Comparison of ENCODE assay signal across 10 mouse cellular contexts in the genomic region with DNA sequence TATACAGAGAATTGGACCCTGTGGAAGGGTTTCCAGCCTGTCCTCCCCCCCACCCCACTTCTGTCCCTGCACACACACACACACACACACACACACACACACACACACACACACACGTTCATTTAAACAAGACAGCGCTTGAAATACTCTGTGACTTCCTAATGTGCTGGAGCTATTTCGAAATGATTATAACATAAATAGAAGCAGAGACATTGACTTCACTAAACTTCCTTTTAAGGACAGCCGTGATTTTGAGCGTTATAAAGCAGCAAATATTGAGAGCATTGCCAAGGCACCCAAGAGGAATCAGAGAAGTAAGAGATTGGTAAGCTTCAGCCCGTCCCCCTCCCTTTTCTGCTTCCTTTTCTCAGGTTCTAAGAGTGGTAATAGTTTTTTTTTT.
A peak's percentile ranks its signal among the peaks of the same experiment; 100 is the strongest.
DNase-seq lines count a peak whose midpoint lies in the region; ATAC-seq and TF ChIP-seq lines count a peak whose summit lies in the region.
"Had no signal": no experiment of that assay in that cellular context is flagged by ENCODE, and none has a peak within 500 bp of the region (broad histone marks: within the 10 kb centered on the region; RNA-seq: fewer than 3 reads in every experiment).

No protein-coding gene starts in this region.

- H3K9me3 ChIP-seq in kidney, embryonic 16.5 days (ENCODE audit: low read length): peaks cover 9% of the 10 kb centered on the region; the same call in 1 of the 2 replicates
- H3K9me3 ChIP-seq in embryonic facial prominence, embryonic 12.5 days: no peaks in the 10 kb centered on the region
- no peaks in the 10 kb centered on the region for H3K9me3 ChIP-seq in intestine, postnatal 0 days (ENCODE audit: control insufficient read depth)
- no peaks in the 10 kb centered on the region for H3K9me3 ChIP-seq in forebrain, embryonic 14.5 days (replicated peaks; ENCODE audit: control insufficient read depth, low read length)
- H3K9me3 ChIP-seq: G1E; hindbrain, embryonic 10.5 days had no signal

- H3K9ac ChIP-seq in kidney, embryonic 16.5 days (replicated peaks; ENCODE audit: low read length): no peak overlapping the region
- no peak overlapping the region for H3K9ac ChIP-seq in embryonic facial prominence, embryonic 12.5 days
- no peak overlapping the region for H3K9ac ChIP-seq in intestine, postnatal 0 days (ENCODE audit: low read depth, low read length)
- no peak overlapping the region for H3K9ac ChIP-seq in forebrain, embryonic 14.5 days (ENCODE audit: low read length)

- no peaks in the 10 kb centered on the region for H3K4me1 ChIP-seq in kidney, embryonic 16.5 days (ENCODE audit: insufficient read depth, low read length)
- H3K4me1 ChIP-seq in embryonic facial prominence, embryonic 12.5 days: peaks cover 9% of the 10 kb centered on the region
- H3K4me1 ChIP-seq in intestine, postnatal 0 days (replicated peaks; ENCODE audit: control insufficient read depth, insufficient read depth, low read length): no peaks in the 10 kb centered on the region
- no peaks in the 10 kb centered on the region for H3K4me1 ChIP-seq in small intestine, adult 2 months (ENCODE audit: control insufficient read depth, insufficient read depth, insufficient read length, low read length)
- H3K4me1 ChIP-seq in forebrain, embryonic 14.5 days (ENCODE audit: control insufficient read depth, insufficient read depth, low read length): no peaks in the 10 kb centered on the region

- no peak overlapping the region; the same call in 1 of the 2 replicates for H3K4me3 ChIP-seq in kidney, embryonic 16.5 days (ENCODE audit: low read length)
- peak overlapping the region; percentile 28 for H3K4me3 ChIP-seq in embryonic facial prominence, embryonic 12.5 days
- H3K4me3 ChIP-seq in intestine, postnatal 0 days (ENCODE audit: low read depth, low read length): peak overlapping the region; percentile 28
- H3K4me3 ChIP-seq in small intestine, adult 2 months (ENCODE audit: low read depth, low read length): no peak overlapping the region
- no peak overlapping the region for H3K4me3 ChIP-seq in forebrain, embryonic 14.5 days (ENCODE audit: low read depth, low read length)
- H3K4me3 ChIP-seq: hindbrain, embryonic 10.5 days had no signal

- H3K27ac ChIP-seq in kidney, embryonic 16.5 days (ENCODE audit: low read length): no peak overlapping the region; the same call in 1 of the 2 replicates
- no peak overlapping the region for H3K27ac ChIP-seq in embryonic facial prominence, embryonic 12.5 days
- H3K27ac ChIP-seq in intestine, postnatal 0 days (ENCODE audit: low read depth, low read length): no peak overlapping the region
- H3K27ac ChIP-seq in small intestine, adult 2 months (ENCODE audit: insufficient read depth, low read depth, low read length): peak overlapping the region; percentile 93; the same call in 1 of the 2 replicates
- no peak overlapping the region for H3K27ac ChIP-seq in forebrain, embryonic 14.5 days (ENCODE audit: low read depth, low read length)

- no peak for TF ChIP-seq CTCF in intestine, postnatal 0 days (IDR thresholded peaks at IDR 0.05; ENCODE audit: low read depth)
- TF ChIP-seq CTCF in small intestine, adult 2 months (IDR thresholded peaks at IDR 0.05; ENCODE audit: extremely low read depth, insufficient read length, insufficient replicate concordance, low read depth, low read length): no peak

- WGBS in kidney, embryonic 16.5 days: 58% methylated on average over 6 of the region's 6 CpGs
- WGBS in embryonic facial prominence, embryonic 12.5 days: 38% methylated on average over 6 of the region's 6 CpGs
- WGBS in intestine, postnatal 0 days: 48% methylated on average over 6 of the region's 6 CpGs
- 48% methylated on average over 6 of the region's 6 CpGs for WGBS in small intestine, adult 2 months
- 72% methylated on average over 6 of the region's 6 CpGs for WGBS in forebrain, embryonic 14.5 days

- peak; percentile 32; the same call in 1 of the 2 replicates for ATAC-seq in kidney, embryonic 16.5 days (ENCODE audit: low FRiP score, low TSS enrichment)
- no peak for ATAC-seq in embryonic facial prominence, embryonic 12.5 days (ENCODE audit: insufficient number of reproducible peaks, insufficient read depth, low FRiP score, low TSS enrichment)
- ATAC-seq in intestine, postnatal 0 days: no peak
- ATAC-seq in cerebellum, adult (ENCODE audit: insufficient number of reproducible peaks, low FRiP score, low TSS enrichment): no peak
- no peak for ATAC-seq in forebrain, embryonic 14.5 days

- no peaks in the 10 kb centered on the region for H3K36me3 ChIP-seq in kidney, embryonic 16.5 days (ENCODE audit: insufficient read depth, low read length)
- H3K36me3 ChIP-seq in embryonic facial prominence, embryonic 12.5 days: no peaks in the 10 kb centered on the region
- H3K36me3 ChIP-seq in intestine, postnatal 0 days (ENCODE audit: control insufficient read depth, insufficient read depth): no peaks in the 10 kb centered on the region
- no peaks in the 10 kb centered on the region for H3K36me3 ChIP-seq in small intestine, adult 2 months (ENCODE audit: control insufficient read depth, insufficient read depth, low read length)
- no peaks in the 10 kb centered on the region for H3K36me3 ChIP-seq in forebrain, embryonic 14.5 days (ENCODE audit: control insufficient read depth, insufficient read depth, low read length)
- H3K36me3 ChIP-seq: G1E; hindbrain, embryonic 10.5 days had no signal

- no peak for TF ChIP-seq POLR2A in small intestine, adult 2 months (IDR thresholded peaks at IDR 0.05; ENCODE audit: low read depth, low read length)

- no peak for DNase-seq in kidney, adult 9 months
- DNase-seq in embryo, embryonic 9.5 days (ENCODE audit: extremely low spot score): no peak
- no peak for DNase-seq in forebrain, embryonic 14.5 days (ENCODE audit: low spot score)

- H3K4me2 ChIP-seq in kidney, embryonic 16.5 days (replicated peaks; ENCODE audit: low read depth, low read length): peak overlapping the region; percentile 44
- H3K4me2 ChIP-seq in embryonic facial prominence, embryonic 12.5 days (replicated peaks): peak overlapping the region; percentile 43
- H3K4me2 ChIP-seq in intestine, postnatal 0 days (replicated peaks; ENCODE audit: low read depth): peak overlapping the region; percentile 47
- H3K4me2 ChIP-seq in forebrain, embryonic 14.5 days (ENCODE audit: low read length): no peak overlapping the region

- H3K27me3 ChIP-seq in kidney, embryonic 16.5 days (ENCODE audit: insufficient read depth, low read length): no peaks in the 10 kb centered on the region
- no peaks in the 10 kb centered on the region for H3K27me3 ChIP-seq in embryonic facial prominence, embryonic 12.5 days
- no peaks in the 10 kb centered on the region for H3K27me3 ChIP-seq in intestine, postnatal 0 days (replicated peaks; ENCODE audit: control insufficient read depth, insufficient read depth, low read length)
- H3K27me3 ChIP-seq in small intestine, adult 2 months (ENCODE audit: control insufficient read depth, insufficient read depth, low read length): no peaks in the 10 kb centered on the region; the same call in 1 of the 2 replicates
- no peaks in the 10 kb centered on the region for H3K27me3 ChIP-seq in forebrain, embryonic 14.5 days (replicated peaks; ENCODE audit: control insufficient read depth, insufficient read depth, low read length)

Comparison
In these comparisons a context has a peak if more than half of its experiments do, and no peak if none do; other contexts are left out.
1. H3K4me3 ChIP-seq: peak in embryonic facial prominence, embryonic 12.5 days (single experiment) and intestine, postnatal 0 days (single experiment); none in kidney, embryonic 16.5 days (single experiment), small intestine, adult 2 months (single experiment) and forebrain, embryonic 14.5 days (single experiment).